Mouse (Mus musculus) brain, embryonic 14.5 days (tissue): ENCODE measurements around the gene Ormdl3.

Source experiments
- CTCF ChIP-seq: fragments of 200-500 bp; IDR thresholded peaks from 2 replicates; pipeline ENCODE4 v1.5.1; 2012; ENCODE audit warnings: inconsistent platforms, mild to moderate bottlenecking, moderate library complexity, borderline replicate concordance; ENCODE audit not compliant: insufficient read depth, insufficient read length; ENCODE audit errors: extremely low read depth
- POLR2A ChIP-seq: fragments of 200-500 bp; IDR thresholded peaks from 2 replicates; pipeline ENCODE4 v1.6.1; 2012; ENCODE audit warnings: mild to moderate bottlenecking, inconsistent platforms, borderline replicate concordance; ENCODE audit not compliant: poor library complexity, insufficient read depth, insufficient read length, severe bottlenecking; ENCODE audit errors: extremely low read depth

DNA sequence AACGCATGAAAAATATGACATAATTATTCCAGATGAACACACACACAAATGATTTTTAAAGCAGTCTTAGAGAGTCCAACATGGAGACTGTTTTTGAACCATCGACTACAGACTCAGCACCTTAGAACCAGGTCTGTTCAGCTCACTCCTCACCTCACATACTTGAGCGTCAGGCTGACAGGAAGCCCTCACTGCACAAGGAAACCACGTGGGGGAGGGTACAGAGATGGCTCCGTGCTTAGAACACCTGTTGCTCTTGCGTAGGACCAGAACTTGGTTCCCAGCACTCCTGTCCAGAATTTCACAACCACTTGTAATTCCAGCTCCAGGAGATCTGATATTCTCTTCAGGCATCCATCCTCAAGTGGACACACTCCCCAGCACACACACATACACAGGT lies 7.9 kb upstream of the Ormdl3 start:
- TF ChIP-seq CTCF (no peak), POLR2A (no peak)
